Mouse (Mus musculus) olfactory bulb, adult 2 months (tissue): Measurements from ENCODE around the gene Zfp853.

ENCODE experiments used
- CTCF ChIP-seq: fragments of 200-500 bp; IDR thresholded peaks from 2 replicates; pipeline ENCODE4 v1.5.1; 2012; ENCODE audit warnings: low read depth, mild to moderate bottlenecking, low read length, moderate library complexity; ENCODE audit not compliant: insufficient read depth
- POLR2A ChIP-seq: fragments of 200-500 bp; IDR thresholded peaks from 2 replicates; pipeline ENCODE4 v1.6.1; 2012; ENCODE audit warnings: mild to moderate bottlenecking, low read depth, low read length, moderate library complexity; ENCODE audit not compliant: insufficient read depth

DNA sequence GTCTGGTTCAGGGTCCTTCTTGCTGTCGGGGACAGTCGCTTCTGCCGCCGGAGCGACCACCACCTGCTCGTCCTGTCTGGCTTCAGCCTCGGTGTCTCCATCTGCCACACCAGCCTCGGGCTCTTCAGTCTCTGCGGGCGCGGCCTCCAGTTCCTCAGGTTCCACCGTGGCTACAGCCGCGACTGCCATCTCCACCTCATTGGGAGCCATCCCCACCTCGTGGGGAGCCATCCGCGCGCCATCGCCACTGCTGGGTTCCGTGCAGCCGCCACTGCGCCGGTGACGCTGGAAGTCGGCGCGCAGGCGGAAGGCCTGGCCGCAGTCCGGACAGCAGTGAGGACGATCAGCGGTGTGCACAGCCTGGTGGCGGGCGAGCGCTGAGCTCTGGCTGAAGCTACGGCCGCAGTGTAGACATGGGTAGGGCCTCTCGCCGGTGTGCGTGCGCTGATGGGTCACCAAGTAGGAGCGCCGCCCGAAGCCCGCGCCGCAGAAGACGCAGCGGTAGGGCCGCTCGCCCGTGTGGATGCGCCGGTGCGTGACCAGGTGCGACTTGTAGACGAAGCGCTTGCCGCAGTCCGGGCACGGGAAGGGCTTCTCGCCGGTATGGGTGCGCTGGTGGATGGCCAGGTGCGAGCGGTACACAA is 38.8 kb downstream of the Zfp853 start:
- TF ChIP-seq CTCF (no peak), POLR2A (no peak)
